Comparison of ENCODE assay signal across 10 mouse cellular contexts in the genomic region with DNA sequence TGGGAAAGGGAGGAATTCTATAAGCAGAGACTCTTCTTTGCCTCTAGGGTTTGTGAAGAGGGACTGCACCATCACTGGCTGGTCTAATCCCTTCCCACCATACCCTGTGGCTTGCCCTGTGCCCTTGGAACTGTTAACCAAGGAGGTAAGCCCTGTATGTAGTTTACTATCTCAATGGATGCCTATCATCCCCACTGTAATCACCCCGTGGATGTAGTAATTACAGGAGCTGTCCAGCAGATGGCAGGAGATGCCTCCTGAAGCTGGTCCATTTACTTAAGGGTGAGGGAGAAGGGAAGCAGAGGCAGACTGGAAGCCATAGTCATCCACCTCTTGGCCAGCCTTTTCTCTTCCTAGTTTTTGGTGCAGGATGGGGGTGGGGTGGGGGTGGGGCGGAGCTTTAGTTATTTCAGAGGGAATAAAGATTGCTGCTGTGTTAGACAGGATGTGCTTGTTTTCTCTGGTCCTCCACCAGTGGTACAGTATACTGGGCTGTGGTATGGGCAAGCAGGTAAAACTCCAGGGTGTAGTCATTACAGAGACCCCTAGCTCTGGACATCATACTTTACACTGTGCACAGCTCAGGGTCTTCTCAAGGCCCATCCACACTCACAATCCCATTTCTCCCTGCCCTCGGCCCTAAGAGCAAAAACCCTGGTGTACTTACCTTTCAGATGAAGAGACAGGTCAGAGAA. TPM values are rescaled to one million over a fixed set of nuclear protein-coding genes. Genes with fewer than 3 reads are reported as not detected.
DNase-seq lines count a peak whose midpoint lies in the region; ATAC-seq and TF ChIP-seq lines count a peak whose summit lies in the region.
"Had no signal": no experiment of that assay in that cellular context is flagged by ENCODE, and none has a peak within 500 bp of the region (broad histone marks: within the 10 kb centered on the region; RNA-seq: fewer than 3 reads in every experiment).

No protein-coding gene starts in this region.

- no peak for ATAC-seq in heart, embryonic 11.5 days (replicated peaks; ENCODE audit: insufficient number of reproducible peaks, low FRiP score, low TSS enrichment)
- ATAC-seq in G1E (ENCODE audit: extremely low read depth, insufficient number of reproducible peaks, low FRiP score, poor library complexity, severe bottlenecking): no peak
- peak; percentile 44 for ATAC-seq in hindbrain, embryonic 13.5 days (ENCODE audit: low FRiP score)
- peak; percentile 44; the same call in 1 of the 2 replicates for ATAC-seq in liver, embryonic 12.5 days
- ATAC-seq in neural tube, embryonic 11.5 days (ENCODE audit: insufficient read depth, low FRiP score, low TSS enrichment): peak; percentile 60

- H3K4me3 ChIP-seq in heart, adult 2 months: no peak overlapping the region
- H3K4me3 ChIP-seq in heart, embryonic 11.5 days (ENCODE audit: low read depth, low read length): no peak overlapping the region
- H3K4me3 ChIP-seq in G1E (ENCODE audit: low read depth, low read length): no peak overlapping the region
- no peak overlapping the region for H3K4me3 ChIP-seq in hindbrain, embryonic 13.5 days
- no peak overlapping the region for H3K4me3 ChIP-seq in liver, embryonic 12.5 days
- no peak overlapping the region for H3K4me3 ChIP-seq in neural tube, embryonic 11.5 days (ENCODE audit: low read depth, low read length)

- WGBS in heart, adult 2 months: 48% methylated on average over 3 of the region's 3 CpGs
- WGBS in heart, embryonic 11.5 days (ENCODE audit: insufficient replicate concordance): 28% methylated on average over 3 of the region's 3 CpGs
- WGBS in hindbrain, embryonic 13.5 days: 41% methylated on average over 3 of the region's 3 CpGs
- 33% methylated on average over 3 of the region's 3 CpGs for WGBS in liver, embryonic 12.5 days (ENCODE audit: insufficient replicate concordance)
- WGBS in neural tube, embryonic 11.5 days: 43% methylated on average over 3 of the region's 3 CpGs

- H3K79me2 ChIP-seq in heart, adult 2 months (replicated peaks; ENCODE audit: control insufficient read depth, insufficient read depth, low read length): no peaks in the 10 kb centered on the region

- no peak overlapping the region for H3K27ac ChIP-seq in heart, adult 2 months
- H3K27ac ChIP-seq in heart, embryonic 11.5 days (ENCODE audit: low read depth, low read length): no peak overlapping the region
- H3K27ac ChIP-seq in hindbrain, embryonic 13.5 days: no peak overlapping the region
- no peak overlapping the region for H3K27ac ChIP-seq in liver, embryonic 12.5 days
- H3K27ac ChIP-seq in neural tube, embryonic 11.5 days (ENCODE audit: low read depth, low read length): no peak overlapping the region

- no peaks in the 10 kb centered on the region for H3K9me3 ChIP-seq in heart, embryonic 11.5 days (replicated peaks; ENCODE audit: control insufficient read depth, low read length)
- H3K9me3 ChIP-seq in G1E (replicated peaks): no peaks in the 10 kb centered on the region
- no peaks in the 10 kb centered on the region for H3K9me3 ChIP-seq in hindbrain, embryonic 13.5 days
- H3K9me3 ChIP-seq in liver, embryonic 12.5 days (replicated peaks): no peaks in the 10 kb centered on the region
- H3K9me3 ChIP-seq in neural tube, embryonic 11.5 days (ENCODE audit: control insufficient read depth, low read length): no peaks in the 10 kb centered on the region

- intact Hi-C loops in heart, adult 2 months (cut with DNase I): no loop called here

- DNase-seq in heart, adult 2 months: peak in 1 of 2 experiments; percentile 49
- DNase-seq in G1E (ENCODE audit: low spot score): no peak
- peak; percentile 78 for DNase-seq in cerebellum, postnatal 14 days
- DNase-seq in neural tube, embryonic 11.5 days (ENCODE audit: low spot score): peak; percentile 59
- DNase-seq in urinary bladder, postnatal 25 days (ENCODE audit: low spot score): no peak

- TF ChIP-seq CTCF in heart, adult 2 months (IDR thresholded peaks at IDR 0.05): peak; percentile 76
- peak; percentile 12; the same call in 1 of the 2 replicates for TF ChIP-seq CTCF in G1E (IDR thresholded peaks at IDR 0.05; ENCODE audit: low read depth, low read length)

- no peaks in the 10 kb centered on the region for H3K4me1 ChIP-seq in heart, adult 2 months (ENCODE audit: control insufficient read depth, insufficient read depth, low read length)
- no peaks in the 10 kb centered on the region for H3K4me1 ChIP-seq in heart, embryonic 11.5 days (ENCODE audit: control insufficient read depth, insufficient read depth, low read length)
- no peaks in the 10 kb centered on the region for H3K4me1 ChIP-seq in G1E (ENCODE audit: insufficient read depth, low read depth, low read length)
- no peaks in the 10 kb centered on the region for H3K4me1 ChIP-seq in hindbrain, embryonic 13.5 days (replicated peaks)
- peaks cover 38% of the 10 kb centered on the region for H3K4me1 ChIP-seq in liver, embryonic 12.5 days
- no peaks in the 10 kb centered on the region for H3K4me1 ChIP-seq in neural tube, embryonic 11.5 days (ENCODE audit: control insufficient read depth, insufficient read depth, low read length)

- no peak overlapping the region for H3K4me2 ChIP-seq in heart, embryonic 11.5 days
- H3K4me2 ChIP-seq in hindbrain, embryonic 13.5 days: no peak overlapping the region
- H3K4me2 ChIP-seq in liver, embryonic 12.5 days: no peak overlapping the region
- no peak overlapping the region for H3K4me2 ChIP-seq in neural tube, embryonic 11.5 days (ENCODE audit: low read depth)

- H3K9ac ChIP-seq in heart, adult 2 months (ENCODE audit: low read depth, low read length): no peak overlapping the region
- no peak overlapping the region for H3K9ac ChIP-seq in heart, embryonic 11.5 days (ENCODE audit: low read depth, low read length)
- H3K9ac ChIP-seq in hindbrain, embryonic 13.5 days: no peak overlapping the region
- no peak overlapping the region for H3K9ac ChIP-seq in liver, embryonic 12.5 days
- H3K9ac ChIP-seq in neural tube, embryonic 11.5 days (ENCODE audit: low read length): no peak overlapping the region

- no peaks in the 10 kb centered on the region for H3K27me3 ChIP-seq in heart, adult 2 months (ENCODE audit: control insufficient read depth, insufficient read depth, low read length)
- peaks cover 17% of the 10 kb centered on the region for H3K27me3 ChIP-seq in heart, embryonic 11.5 days (ENCODE audit: control insufficient read depth, insufficient read depth, low read length)
- H3K27me3 ChIP-seq in G1E (ENCODE audit: insufficient read depth, low read length): peaks cover 3% of the 10 kb centered on the region; the same call in 1 of the 2 replicates
- peaks cover 15% of the 10 kb centered on the region; the same call in 1 of the 2 replicates for H3K27me3 ChIP-seq in hindbrain, embryonic 13.5 days
- peaks cover 12% of the 10 kb centered on the region; the same call in 1 of the 2 replicates for H3K27me3 ChIP-seq in liver, embryonic 12.5 days (replicated peaks)
- no peaks in the 10 kb centered on the region for H3K27me3 ChIP-seq in neural tube, embryonic 11.5 days (ENCODE audit: control insufficient read depth, insufficient read depth, low read length)

- no peak for TF ChIP-seq EP300 in heart, adult 2 months (IDR thresholded peaks at IDR 0.05; ENCODE audit: insufficient read depth, low read depth, low read length)

- H3K36me3 ChIP-seq in heart, adult 2 months (ENCODE audit: control insufficient read depth, insufficient read depth, low read length): no peaks in the 10 kb centered on the region
- no peaks in the 10 kb centered on the region for H3K36me3 ChIP-seq in heart, embryonic 11.5 days (ENCODE audit: control insufficient read depth, insufficient read depth, low read length)
- no peaks in the 10 kb centered on the region for H3K36me3 ChIP-seq in G1E (replicated peaks)
- H3K36me3 ChIP-seq in hindbrain, embryonic 13.5 days: no peaks in the 10 kb centered on the region
- H3K36me3 ChIP-seq in liver, embryonic 12.5 days: no peaks in the 10 kb centered on the region
- H3K36me3 ChIP-seq in neural tube, embryonic 11.5 days (ENCODE audit: control insufficient read depth, insufficient read depth, low read length): no peaks in the 10 kb centered on the region

- no peak for TF ChIP-seq POLR2A in heart, adult 2 months (IDR thresholded peaks at IDR 0.05; ENCODE audit: insufficient read depth, low read depth, low read length)

RNA-seq across cellular contexts. Expression of a gene that starts 3.7 kb away (rescaled TPM):
- not detected for total RNA-seq in heart, adult 2 months (2021)
- polyA plus RNA-seq in heart, adult 2 months (2012; rRNA removed): not detected in 2 replicates
- not detected in 2 replicates for polyA plus RNA-seq in heart, embryonic 11.5 days (2014; fragmentation: Nextera tagmentation; extraction: Ambion mirVana)
- not detected in 2 replicates for total RNA-seq in G1E (2014; fragmentation: Nextera tagmentation)
- total RNA-seq in G1E (2017): 0.06 and 0.11 TPM in 2 replicates
- polyA plus RNA-seq in G1E (2012): not detected in 2 replicates
- not detected in 2 replicates for polyA plus RNA-seq in hindbrain, embryonic 13.5 days (2015; fragmentation: Nextera tagmentation; extraction: Ambion mirVana)
- polyA plus RNA-seq in liver, embryonic 12.5 days (2016; fragmentation: Nextera tagmentation; extraction: Ambion mirVana): not detected in 2 replicates
- not detected in 2 replicates for polyA plus RNA-seq in neural tube, embryonic 11.5 days (2014; fragmentation: Nextera tagmentation; extraction: Ambion mirVana)
- total RNA-seq: adrenal gland, adult 18-20 months; layer of hippocampus, postnatal 14 days had no signal

RNA-seq across cellular contexts. Expression of a gene that starts 43.6 kb away (rescaled TPM):
- total RNA-seq in heart, adult 2 months (2021): 100 to 1,000 TPM; 377 to 449 TPM
- polyA plus RNA-seq in heart, adult 2 months (2012; rRNA removed): 433 and 638 TPM in 2 replicates
- 2.1 and 3.7 TPM in 2 replicates for polyA plus RNA-seq in heart, embryonic 11.5 days (2014; fragmentation: Nextera tagmentation; extraction: Ambion mirVana)
- 50.3 TPM in 1 of 2 replicates, not detected in the other for total RNA-seq in G1E (2014; fragmentation: Nextera tagmentation)
- total RNA-seq in G1E (2017): not detected in 2 replicates
- polyA plus RNA-seq in G1E (2012): not detected in 2 replicates
- 14.5 and 20.5 TPM in 2 replicates for polyA plus RNA-seq in hindbrain, embryonic 13.5 days (2015; fragmentation: Nextera tagmentation; extraction: Ambion mirVana)
- 29.1 and 29.5 TPM in 2 replicates for polyA plus RNA-seq in liver, embryonic 12.5 days (2016; fragmentation: Nextera tagmentation; extraction: Ambion mirVana)
- 0.08 TPM in 1 of 2 replicates, not detected in the other for polyA plus RNA-seq in neural tube, embryonic 11.5 days (2014; fragmentation: Nextera tagmentation; extraction: Ambion mirVana)

Comparison
In these comparisons a context has a peak if more than half of its experiments do, and no peak if none do; other contexts are left out.
1. RNA of a gene that starts 43.6 kb away (polyA plus RNA-seq): 433 to 638 TPM in heart, adult 2 months; 29.1 to 29.5 TPM in liver, embryonic 12.5 days, 14.5 to 20.5 TPM in hindbrain, embryonic 13.5 days, 2.1 to 3.7 TPM in heart, embryonic 11.5 days, 0.08 TPM in neural tube, embryonic 11.5 days and not detected in G1E; every median in the first group is over 10 times any median in the second.
2. DNase-seq: peak in cerebellum, postnatal 14 days (2 of 2) and neural tube, embryonic 11.5 days (single experiment); none in G1E (single experiment) and urinary bladder, postnatal 25 days (single experiment).
3. ATAC-seq: peak in hindbrain, embryonic 13.5 days (single experiment), liver, embryonic 12.5 days (single experiment) and neural tube, embryonic 11.5 days (single experiment); none in heart, embryonic 11.5 days (single experiment) and G1E (single experiment).